ENCODE assay signal across 8 mouse cellular contexts in the genomic region with DNA sequence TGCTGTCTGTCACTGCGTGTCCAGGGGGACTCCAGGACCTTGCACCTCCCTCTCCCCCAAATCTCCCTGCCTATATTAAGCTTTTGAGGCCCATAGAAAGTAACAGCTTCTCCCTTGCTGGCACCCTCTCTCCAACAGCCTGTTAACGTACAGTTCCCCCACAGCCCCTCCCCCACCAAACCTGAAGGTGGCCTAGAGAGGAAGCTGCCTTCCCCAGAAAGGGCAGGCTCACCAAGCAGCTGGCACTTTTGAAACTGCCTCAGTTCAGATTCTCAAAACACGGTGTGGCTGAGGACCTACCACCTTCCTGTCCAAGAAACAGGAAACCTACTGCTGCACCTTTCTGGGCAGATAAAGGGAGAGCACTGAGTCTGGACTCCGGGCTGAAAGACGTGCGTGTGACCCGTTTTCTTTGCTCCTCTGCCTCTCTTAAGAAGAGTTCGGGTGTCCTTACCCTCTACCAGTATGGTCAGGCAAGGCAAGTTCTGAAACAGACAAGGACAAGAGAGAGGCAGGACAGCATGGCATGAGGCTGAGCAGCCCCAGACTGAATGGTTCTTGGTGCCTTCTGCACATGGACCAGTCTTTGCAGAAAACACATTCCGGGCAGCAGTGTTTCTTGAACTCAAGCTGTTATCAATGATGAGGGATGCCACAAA. TPM values are rescaled to one million over a fixed set of nuclear protein-coding genes. Genes with fewer than 3 reads are reported as not detected.
DNase-seq lines count a peak whose midpoint lies in the region; ATAC-seq and TF ChIP-seq lines count a peak whose summit lies in the region.

No protein-coding gene starts in this region.

- H3K9ac ChIP-seq in embryonic facial prominence, embryonic 11.5 days (replicated peaks; ENCODE audit: low read length): peak overlapping the region; percentile 98
- peak overlapping the region; percentile 89 for H3K9ac ChIP-seq in intestine, embryonic 15.5 days
- peak overlapping the region; percentile 68 for H3K9ac ChIP-seq in stomach, embryonic 15.5 days

- 57% methylated on average over 9 of the region's 9 CpGs for WGBS in embryonic facial prominence, embryonic 11.5 days
- 49% methylated on average over 9 of the region's 9 CpGs for WGBS in intestine, embryonic 15.5 days
- WGBS in stomach, embryonic 15.5 days: 46% methylated on average over 9 of the region's 9 CpGs

- H3K4me3 ChIP-seq in left cerebral cortex, adult 2 months: peak overlapping the region; percentile 81
- H3K4me3 ChIP-seq in embryonic facial prominence, embryonic 11.5 days (ENCODE audit: low read depth, low read length): peak overlapping the region; percentile 98
- H3K4me3 ChIP-seq in intestine, embryonic 15.5 days (replicated peaks): peak overlapping the region; percentile 86
- peak overlapping the region; percentile 91 for H3K4me3 ChIP-seq in stomach, embryonic 15.5 days (replicated peaks)

- no peaks in the 10 kb centered on the region for H3K27me3 ChIP-seq in embryonic facial prominence, embryonic 11.5 days (ENCODE audit: control insufficient read depth, insufficient read depth, low read length)
- H3K27me3 ChIP-seq in intestine, embryonic 15.5 days (replicated peaks): no peaks in the 10 kb centered on the region
- no peaks in the 10 kb centered on the region for H3K27me3 ChIP-seq in stomach, embryonic 15.5 days (replicated peaks)

- peak overlapping the region; percentile 54; the same call in 1 of the 2 replicates for H3K27ac ChIP-seq in left cerebral cortex, adult 2 months
- no peak overlapping the region for H3K27ac ChIP-seq in embryonic facial prominence, embryonic 11.5 days (replicated peaks; ENCODE audit: low read depth, low read length)
- H3K27ac ChIP-seq in intestine, embryonic 15.5 days: no peak overlapping the region
- peak overlapping the region; percentile 95 for H3K27ac ChIP-seq in stomach, embryonic 15.5 days

- no peak for TF ChIP-seq CTCF in left cerebral cortex, adult 2 months (IDR thresholded peaks at IDR 0.05)

- H3K9me3 ChIP-seq in embryonic facial prominence, embryonic 11.5 days (replicated peaks; ENCODE audit: control insufficient read depth, low read length): no peaks in the 10 kb centered on the region
- H3K9me3 ChIP-seq in intestine, embryonic 15.5 days: no peaks in the 10 kb centered on the region
- no peaks in the 10 kb centered on the region for H3K9me3 ChIP-seq in stomach, embryonic 15.5 days

- H3K36me3 ChIP-seq in embryonic facial prominence, embryonic 11.5 days (replicated peaks; ENCODE audit: control insufficient read depth, insufficient read depth, low read depth, low read length): no peaks in the 10 kb centered on the region; the same call in none of the 2 replicates
- peaks cover 6% of the 10 kb centered on the region; the same call in 1 of the 2 replicates for H3K36me3 ChIP-seq in intestine, embryonic 15.5 days
- peaks cover 11% of the 10 kb centered on the region for H3K36me3 ChIP-seq in stomach, embryonic 15.5 days

- peaks cover 7% of the 10 kb centered on the region for H3K4me1 ChIP-seq in embryonic facial prominence, embryonic 11.5 days (ENCODE audit: control insufficient read depth, insufficient read depth, low read length)
- peaks cover 28% of the 10 kb centered on the region for H3K4me1 ChIP-seq in intestine, embryonic 15.5 days (replicated peaks)
- H3K4me1 ChIP-seq in stomach, embryonic 15.5 days: peaks cover 32% of the 10 kb centered on the region

- DNase-seq in left cerebral cortex, adult 2 months (ENCODE audit: extremely low spot score in 1 of 2, low spot score in 2 of 2): no peak
- no peak for DNase-seq in left cerebral cortex, adult 11 months (ENCODE audit: low spot score)
- DNase-seq in embryonic facial prominence, embryonic 11.5 days (ENCODE audit: low spot score): peak; percentile 19
- no peak for DNase-seq in left cerebral cortex, postnatal 4 days
- no peak for DNase-seq in layer of hippocampus, adult 9-11 months

- intact Hi-C loops in left cerebral cortex, adult 2 months (cut with DNase I): loop anchor here (5.0 kb wide), 2 partner anchors 274 to 444 kb away; a partner anchor contains a TSS
- intact Hi-C loops in left cerebral cortex, postnatal 4 days (cut with DNase I): no loop called here

- peak overlapping the region; percentile 79 for H3K4me2 ChIP-seq in embryonic facial prominence, embryonic 11.5 days (ENCODE audit: low read depth, low read length)
- peak overlapping the region; percentile 60 for H3K4me2 ChIP-seq in intestine, embryonic 15.5 days (replicated peaks)
- peak overlapping the region; percentile 74 for H3K4me2 ChIP-seq in stomach, embryonic 15.5 days

- no peak for ATAC-seq in embryonic facial prominence, embryonic 11.5 days (replicated peaks; ENCODE audit: insufficient number of reproducible peaks, low FRiP score, low TSS enrichment, low read depth)
- no peak; the same call in 1 of the 2 replicates for ATAC-seq in intestine, embryonic 15.5 days
- peak; percentile 7; the same call in 1 of the 2 replicates for ATAC-seq in megakaryocyte-erythroid progenitor cell, adult 5-6 weeks (replicated peaks; ENCODE audit: low FRiP score, low TSS enrichment, poor library complexity, severe bottlenecking)
- ATAC-seq in stomach, embryonic 15.5 days (ENCODE audit: insufficient read depth, low FRiP score, low read depth): no peak

RNA-seq across cellular contexts. Expression of a gene that starts 1.9 kb away (rescaled TPM):
- total RNA-seq in left cerebral cortex, adult 2 months (2021): 10 to 100 TPM; 77.2 to 82.2 TPM
- polyA plus RNA-seq in embryonic facial prominence, embryonic 11.5 days (2014; fragmentation: Nextera tagmentation; extraction: Ambion mirVana): 115 and 118 TPM in 2 replicates
- polyA plus RNA-seq in intestine, embryonic 15.5 days (2015; fragmentation: Nextera tagmentation; extraction: Ambion mirVana): 115 and 120 TPM in 2 replicates
- 66.9 and 68.1 TPM in 2 replicates for total RNA-seq in megakaryocyte-erythroid progenitor cell, adult 5-6 weeks (2014; fragmentation: Nextera tagmentation)
- total RNA-seq in megakaryocyte-erythroid progenitor cell, adult 5-6 weeks (2017): 56.1 and 69.1 TPM in 2 replicates
- polyA plus RNA-seq in stomach, embryonic 15.5 days (2015; fragmentation: Nextera tagmentation; extraction: Ambion mirVana): 122 and 135 TPM in 2 replicates
- total RNA-seq in left cerebral cortex, postnatal 4 days (2021): 100 to 1,000 TPM; 149 to 160 TPM

RNA-seq across cellular contexts. Expression of a gene that starts 15.7 kb away (rescaled TPM):
- total RNA-seq in left cerebral cortex, adult 2 months (2021): 10 to 100 TPM; 17.6 to 19.8 TPM
- 40.6 and 45.1 TPM in 2 replicates for polyA plus RNA-seq in embryonic facial prominence, embryonic 11.5 days (2014; fragmentation: Nextera tagmentation; extraction: Ambion mirVana)
- polyA plus RNA-seq in intestine, embryonic 15.5 days (2015; fragmentation: Nextera tagmentation; extraction: Ambion mirVana): 26.3 and 26.8 TPM in 2 replicates
- total RNA-seq in megakaryocyte-erythroid progenitor cell, adult 5-6 weeks (2014; fragmentation: Nextera tagmentation): 12.5 and 20.3 TPM in 2 replicates
- 5.8 and 6.2 TPM in 2 replicates for total RNA-seq in megakaryocyte-erythroid progenitor cell, adult 5-6 weeks (2017)
- 23.1 and 26.7 TPM in 2 replicates for polyA plus RNA-seq in stomach, embryonic 15.5 days (2015; fragmentation: Nextera tagmentation; extraction: Ambion mirVana)
- 10 to 100 TPM; 30.4 to 32.5 TPM for total RNA-seq in left cerebral cortex, postnatal 4 days (2021)

RNA-seq across cellular contexts. Expression of a gene that starts 44.4 kb away (rescaled TPM):
- under 1 TPM; 0.65 to 0.68 TPM for total RNA-seq in left cerebral cortex, adult 2 months (2021)
- 0.36 and 0.91 TPM in 2 replicates for polyA plus RNA-seq in embryonic facial prominence, embryonic 11.5 days (2014; fragmentation: Nextera tagmentation; extraction: Ambion mirVana)
- polyA plus RNA-seq in intestine, embryonic 15.5 days (2015; fragmentation: Nextera tagmentation; extraction: Ambion mirVana): 10.0 and 10.3 TPM in 2 replicates
- total RNA-seq in megakaryocyte-erythroid progenitor cell, adult 5-6 weeks (2014; fragmentation: Nextera tagmentation): 4.9 TPM in 1 of 2 replicates, not detected in the other
- not detected in 2 replicates for total RNA-seq in megakaryocyte-erythroid progenitor cell, adult 5-6 weeks (2017)
- polyA plus RNA-seq in stomach, embryonic 15.5 days (2015; fragmentation: Nextera tagmentation; extraction: Ambion mirVana): 19.1 and 22.7 TPM in 2 replicates
- under 1 TPM; 0.62 to 0.86 TPM for total RNA-seq in left cerebral cortex, postnatal 4 days (2021)

RNA-seq across cellular contexts. Expression of a gene that starts 48.3 kb away (rescaled TPM):
- not detected for total RNA-seq in left cerebral cortex, adult 2 months (2021)
- not detected in 2 replicates for polyA plus RNA-seq in embryonic facial prominence, embryonic 11.5 days (2014; fragmentation: Nextera tagmentation; extraction: Ambion mirVana)
- polyA plus RNA-seq in intestine, embryonic 15.5 days (2015; fragmentation: Nextera tagmentation; extraction: Ambion mirVana): 0.67 and 2.3 TPM in 2 replicates
- total RNA-seq in megakaryocyte-erythroid progenitor cell, adult 5-6 weeks (2014; fragmentation: Nextera tagmentation): not detected in 2 replicates
- not detected in 2 replicates for total RNA-seq in megakaryocyte-erythroid progenitor cell, adult 5-6 weeks (2017)
- 1.2 and 1.6 TPM in 2 replicates for polyA plus RNA-seq in stomach, embryonic 15.5 days (2015; fragmentation: Nextera tagmentation; extraction: Ambion mirVana)
- total RNA-seq in left cerebral cortex, postnatal 4 days (2021): not detected

Comparison
In these comparisons a context has a peak if more than half of its experiments do, and no peak if none do; other contexts are left out.
1. H3K27ac ChIP-seq: peak in left cerebral cortex, adult 2 months (single experiment) and stomach, embryonic 15.5 days (single experiment); none in embryonic facial prominence, embryonic 11.5 days (single experiment) and intestine, embryonic 15.5 days (single experiment).
2. Peak in every context shown above with its lines, with median percentiles within 50 percentile points of each other: H3K4me3 ChIP-seq, H3K4me2 ChIP-seq and H3K9ac ChIP-seq.